In genomic region chr6:149308956-149309932, GRCm38 (mm10) we compare ENCODE assay signal across 8 mouse cellular contexts. TPM values are rescaled to one million over a fixed set of nuclear protein-coding genes. Genes with fewer than 3 reads are reported as not detected.
DNase-seq lines count a peak whose midpoint lies in the region; ATAC-seq lines count a peak whose summit lies in the region.

TSS of gene Resf1 (plus strand) at chr6:149309414.

- peaks cover 20% of the 10 kb centered on the region; the same call in 1 of the 2 replicates for H3K36me3 ChIP-seq in embryonic facial prominence, embryonic 14.5 days (ENCODE audit: control insufficient read depth, insufficient read depth, low read length)
- peaks cover 6% of the 10 kb centered on the region; the same call in 1 of the 2 replicates for H3K36me3 ChIP-seq in kidney, embryonic 14.5 days (ENCODE audit: control insufficient read depth, insufficient read depth, low read length)
- peaks cover 9% of the 10 kb centered on the region for H3K36me3 ChIP-seq in limb, embryonic 15.5 days

- H3K9me3 ChIP-seq in embryonic facial prominence, embryonic 14.5 days (ENCODE audit: control insufficient read depth, low read length) = no peaks in the 10 kb centered on the region
- peaks cover 10% of the 10 kb centered on the region for H3K9me3 ChIP-seq in kidney, embryonic 14.5 days (ENCODE audit: control insufficient read depth, low read length)
- H3K9me3 ChIP-seq in limb, embryonic 15.5 days = 0 out of 2 replicates have a peak, but pooled peaks cover 5% of the 10 kb centered on the region

- H3K9ac ChIP-seq in embryonic facial prominence, embryonic 14.5 days (ENCODE audit: low read depth, low read length) = peak within 1 kb of the TSS; percentile 98
- peak within 1 kb of the TSS; percentile 92 for H3K9ac ChIP-seq in kidney, embryonic 14.5 days (ENCODE audit: low read depth, low read length)
- H3K9ac ChIP-seq in limb, embryonic 15.5 days = peak within 1 kb of the TSS; percentile 93

- peak within 1 kb of the TSS; percentile 78 for H3K4me3 ChIP-seq in embryonic facial prominence, embryonic 14.5 days (ENCODE audit: low read depth, low read length)
- H3K4me3 ChIP-seq in kidney, embryonic 14.5 days (ENCODE audit: low read length) = peak within 1 kb of the TSS; percentile 77
- H3K4me3 ChIP-seq in limb, embryonic 15.5 days = peak within 1 kb of the TSS; percentile 94

- H3K4me1 ChIP-seq in embryonic facial prominence, embryonic 14.5 days (ENCODE audit: control insufficient read depth, insufficient read depth, low read length) = peaks cover 11% of the 10 kb centered on the region
- peaks cover 8% of the 10 kb centered on the region; the same call in 1 of the 2 replicates for H3K4me1 ChIP-seq in kidney, embryonic 14.5 days (ENCODE audit: control insufficient read depth, insufficient read depth, low read length)
- H3K4me1 ChIP-seq in limb, embryonic 15.5 days = peaks cover 7% of the 10 kb centered on the region; the same call in 1 of the 2 replicates

- ATAC-seq in embryonic facial prominence, embryonic 14.5 days (ENCODE audit: low read depth) = peak; percentile 99
- peak; percentile 100 for ATAC-seq in kidney, embryonic 14.5 days (ENCODE audit: low FRiP score, low TSS enrichment)
- peak; percentile 95 for ATAC-seq in limb, embryonic 15.5 days (ENCODE audit: insufficient number of reproducible peaks, low FRiP score, low TSS enrichment, low read depth)

- H3K4me2 ChIP-seq in embryonic facial prominence, embryonic 14.5 days (ENCODE audit: low read depth, low read length) = peak within 1 kb of the TSS; percentile 67
- H3K4me2 ChIP-seq in kidney, embryonic 14.5 days (replicated peaks; ENCODE audit: low read depth, low read length) = peak within 1 kb of the TSS; percentile 60
- H3K4me2 ChIP-seq in limb, embryonic 15.5 days = peak within 1 kb of the TSS; percentile 46

- DNase-seq in 3T3-L1 (ENCODE audit: low read depth, low spot score) = peak; percentile 90
- peak; percentile 76 to 78 for DNase-seq in adrenal gland, postnatal 4 days (ENCODE audit: low spot score in 2 of 2)
- DNase-seq in embryonic facial prominence, embryonic 14.5 days (ENCODE audit: low spot score) = peak; percentile 96
- DNase-seq in heart, adult 9 months (ENCODE audit: low spot score in 2 of 2) = peak; percentile 91 to 93
- DNase-seq in monocyte, adult 2 months (ENCODE audit: low read depth in 1 of 2, low spot score in 2 of 2) = peak; percentile 69 to 88
- DNase-seq in spleen, postnatal 36 days (ENCODE audit: low spot score in 2 of 2) = peak; percentile 88 to 89

- H3K27me3 ChIP-seq in embryonic facial prominence, embryonic 14.5 days (replicated peaks; ENCODE audit: control insufficient read depth, insufficient read depth, low read length) = no peaks in the 10 kb centered on the region
- no peaks in the 10 kb centered on the region for H3K27me3 ChIP-seq in kidney, embryonic 14.5 days (ENCODE audit: control insufficient read depth, insufficient read depth, low read length)
- H3K27me3 ChIP-seq in limb, embryonic 15.5 days = no peaks in the 10 kb centered on the region

- H3K27ac ChIP-seq in embryonic facial prominence, embryonic 14.5 days (replicated peaks; ENCODE audit: low read depth, low read length) = peak within 1 kb of the TSS; percentile 98
- peak within 1 kb of the TSS; percentile 99 for H3K27ac ChIP-seq in kidney, embryonic 14.5 days (ENCODE audit: low read depth, low read length)
- H3K27ac ChIP-seq in limb, embryonic 15.5 days = peak within 1 kb of the TSS; percentile 99

- WGBS in embryonic facial prominence, embryonic 14.5 days = 3% methylated on average over 58 of the region's 61 CpGs
- WGBS in kidney, embryonic 14.5 days = 5% methylated on average over 61 of the region's 61 CpGs
- WGBS in limb, embryonic 15.5 days = 4% methylated on average over 61 of the region's 61 CpGs

RNA-seq across cellular contexts. Expression of gene Resf1, which starts in this region (rescaled TPM):
- 10 to 100 TPM; 45.0 to 49.8 TPM for total RNA-seq in adrenal gland, postnatal 4 days (2021)
- polyA plus RNA-seq in embryonic facial prominence, embryonic 14.5 days (2014; fragmentation: Nextera tagmentation; extraction: Ambion mirVana) = 38.4 and 41.2 TPM in 2 replicates
- polyA plus RNA-seq in kidney, embryonic 14.5 days (2014; fragmentation: Nextera tagmentation; extraction: Ambion mirVana) = 56.0 and 69.5 TPM in 2 replicates
- polyA plus RNA-seq in limb, embryonic 15.5 days (2015; fragmentation: Nextera tagmentation; extraction: Ambion mirVana) = 39.7 and 41.7 TPM in 2 replicates

Comparison
In these comparisons a context has a peak if more than half of its experiments do, and no peak if none do; other contexts are left out.
1. Peak in every context shown above with its lines: DNase-seq, ATAC-seq, H3K4me3 ChIP-seq and H3K27ac ChIP-seq.